ENCODE assay signal across 7 mouse cellular contexts in genomic region chr7:101101156-101101691, GRCm38 (mm10). TPM values are rescaled to one million over a fixed set of nuclear protein-coding genes. Genes with fewer than 3 reads are reported as not detected.
DNase-seq lines count a peak whose midpoint lies in the region.

No protein-coding gene starts in this region.

- peak; percentile 62 for DNase-seq in Muller cell, postnatal 12 days (ENCODE audit: inconsistent ontology term)
- peak; percentile 84 for DNase-seq in cerebellum, adult 11-12 months
- peak; percentile 45 to 50 for DNase-seq in frontal cortex, postnatal 25 days (ENCODE audit: low spot score in 2 of 2)
- DNase-seq in layer of hippocampus, adult 18-20 months (ENCODE audit: low spot score in 2 of 2): peak; percentile 72 to 86
- peak; percentile 84 for DNase-seq in lung, postnatal 10 days
- peak; percentile 18 for DNase-seq in skeletal muscle tissue, adult 2 months (ENCODE audit: low read depth, low spot score)
- DNase-seq in B cell, adult 2 months: no peak

RNA-seq across cellular contexts. Expression of gene Fchsd2, which starts 8.6 kb away (rescaled TPM):
- total RNA-seq in layer of hippocampus, adult 18-20 months (2021): 10 to 100 TPM; 32.7 to 33.8 TPM

Comparison
In these comparisons a context has a peak if more than half of its experiments do, and no peak if none do; other contexts are left out.
1. DNase-seq: peak in Muller cell, postnatal 12 days (single experiment), cerebellum, adult 11-12 months (single experiment), frontal cortex, postnatal 25 days (2 of 2), layer of hippocampus, adult 18-20 months (2 of 2), lung, postnatal 10 days (single experiment) and skeletal muscle tissue, adult 2 months (single experiment); none in B cell, adult 2 months (0 of 2).